Mouse (Mus musculus) limb, embryonic 12.5 days (tissue): ENCODE results near the gene Speer4e. TPM values are rescaled to one million over a fixed set of nuclear protein-coding genes. Genes with fewer than 3 reads are reported as not detected.
"Not testable (repeated sequence)": the region's sequence is repeated elsewhere in the genome, so short reads cannot be mapped to it uniquely, and the experiment has no call there.

Source experiments
- ATAC-seq: fragments of 200-750 bp; cut with Nextera tagmentation; 2 replicates; pipeline ENCODE4 v1.8.0; 2017; ENCODE audit warnings: low read depth, moderate TSS enrichment; ENCODE audit not compliant: insufficient number of reproducible peaks, insufficient read depth, low FRiP score, low TSS enrichment
- H3K27ac ChIP-seq: fragments of 300-500 bp; sonication (generic); 2 replicates; pipeline ENCODE4 v1.5.1; 2016; ENCODE audit warnings: mild to moderate bottlenecking, moderate library complexity
- H3K27me3 ChIP-seq: fragments of 300-500 bp; sonication (generic); 2 replicates; pipeline ENCODE4 v1.6.1; 2016; ENCODE audit warnings: mild to moderate bottlenecking, moderate library complexity
- H3K36me3 ChIP-seq: fragments of 300-500 bp; sonication (generic); 2 replicates; pipeline ENCODE4 v1.6.1; 2016; ENCODE audit warnings: mild to moderate bottlenecking, moderate library complexity
- H3K4me1 ChIP-seq: fragments of 300-500 bp; sonication (generic); replicated peaks from 2 replicates; pipeline ENCODE4 v1.6.1; 2016
- H3K4me2 ChIP-seq: fragments of 300-500 bp; sonication (generic); 2 replicates; pipeline ENCODE4 v1.6.1; 2016; ENCODE audit warnings: mild to moderate bottlenecking, moderate library complexity
- H3K4me3 ChIP-seq: fragments of 300-500 bp; sonication (generic); replicated peaks from 2 replicates; pipeline ENCODE4 v1.5.1; 2016; ENCODE audit warnings: mild to moderate bottlenecking
- H3K9ac ChIP-seq: fragments of 300-500 bp; sonication (generic); replicated peaks from 2 replicates; pipeline ENCODE4 v1.6.1; 2016; ENCODE audit warnings: mild to moderate bottlenecking, moderate library complexity
- H3K9me3 ChIP-seq: fragments of 300-500 bp; sonication (generic); 2 replicates; pipeline ENCODE4 v1.6.1; 2016; ENCODE audit warnings: mild to moderate bottlenecking, moderate library complexity
- WGBS: fragments of 180-500 bp; shearing (Covaris S2); methylation state at CpG from one replicate; pipeline ENCODE4 v1.1.7; 2016; 5-methylcytosine and 5-hydroxymethylcytosine counted together
- polyA plus RNA-seq: library from polyadenylated mRNA; unstranded; fragments of >200 nt; fragmentation: Nextera tagmentation; extraction: Ambion mirVana; gene quantifications from 2 replicates; pipeline ENCODE4 v1.2.1, GENCODE M21; 2016

The Speer4e gene
- polyA plus RNA-seq, 1 experiment from 2014 or later: not detected

GRCm38 (mm10) chr5:14951822-14952221 lies 13.6 kb upstream of the Speer4e start:
- not testable (repeated sequence) for H3K36me3 ChIP-seq, H3K27ac ChIP-seq, H3K27me3 ChIP-seq, H3K9ac ChIP-seq, H3K4me2 ChIP-seq, H3K4me3 ChIP-seq, H3K4me1 ChIP-seq
- 70% methylated on average over 7 of the region's 7 CpGs for WGBS
- H3K9me3 ChIP-seq: peaks cover 29% of the 10 kb centered on the region
- 0 out of 2 replicates have a peak, but pooled peaks have one; percentile 31 for ATAC-seq

GRCm38 (mm10) chr5:14947482-14948198 lies 9.4 kb upstream of the Speer4e start:
- H3K27me3 ChIP-seq, H3K4me3 ChIP-seq, H3K9ac ChIP-seq, H3K36me3 ChIP-seq, H3K27ac ChIP-seq, H3K4me1 ChIP-seq, H3K4me2 ChIP-seq, ATAC-seq: not testable (repeated sequence)
- H3K9me3 ChIP-seq: peaks cover 24% of the 10 kb centered on the region
- 58% methylated on average over 4 of the region's 4 CpGs for WGBS

GRCm38 (mm10) chr5:14945524-14945923 lies 7.3 kb upstream of the Speer4e start:
- not testable (repeated sequence) for H3K9ac ChIP-seq, ATAC-seq
- WGBS: 62% methylated on average over 4 of the region's 4 CpGs

DNA sequence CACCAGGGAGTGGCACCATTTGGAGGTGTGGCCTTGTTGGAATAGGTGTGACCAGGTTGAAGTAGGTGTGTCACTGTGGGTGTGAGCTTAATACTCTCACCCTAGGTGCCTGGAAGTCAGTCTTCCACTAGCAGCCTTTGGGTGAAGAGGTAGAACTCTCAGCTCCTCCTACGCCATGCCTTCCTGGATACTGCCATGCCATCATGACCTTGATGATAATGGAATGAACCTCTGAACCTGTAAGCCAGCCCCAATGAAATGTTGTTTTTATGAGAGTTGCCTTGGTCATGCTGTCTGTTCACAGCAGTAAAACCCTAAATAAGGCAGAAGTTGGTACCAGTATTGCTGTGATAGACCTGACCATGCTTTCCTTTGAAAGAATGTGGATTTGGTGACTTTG lies 2.8 kb upstream of the Speer4e start:
- not testable (repeated sequence) for H3K9ac ChIP-seq, H3K27ac ChIP-seq, ATAC-seq, H3K27me3 ChIP-seq, H3K4me3 ChIP-seq, H3K4me1 ChIP-seq, H3K4me2 ChIP-seq, H3K36me3 ChIP-seq
- H3K9me3 ChIP-seq: 0 out of 2 replicates have a peak, but pooled peaks cover 13% of the 10 kb centered on the region
- 86% methylated on average over 1 of the region's 1 CpGs for WGBS

More at GRCm38 (mm10) chr5:14945524-14945923, 7.3 kb upstream of the Speer4e start:
- H3K27ac ChIP-seq, H3K4me3 ChIP-seq, H3K27me3 ChIP-seq, H3K4me2 ChIP-seq, H3K4me1 ChIP-seq, H3K36me3 ChIP-seq: not testable (repeated sequence)
- peaks cover 23% of the 10 kb centered on the region for H3K9me3 ChIP-seq

DNA sequence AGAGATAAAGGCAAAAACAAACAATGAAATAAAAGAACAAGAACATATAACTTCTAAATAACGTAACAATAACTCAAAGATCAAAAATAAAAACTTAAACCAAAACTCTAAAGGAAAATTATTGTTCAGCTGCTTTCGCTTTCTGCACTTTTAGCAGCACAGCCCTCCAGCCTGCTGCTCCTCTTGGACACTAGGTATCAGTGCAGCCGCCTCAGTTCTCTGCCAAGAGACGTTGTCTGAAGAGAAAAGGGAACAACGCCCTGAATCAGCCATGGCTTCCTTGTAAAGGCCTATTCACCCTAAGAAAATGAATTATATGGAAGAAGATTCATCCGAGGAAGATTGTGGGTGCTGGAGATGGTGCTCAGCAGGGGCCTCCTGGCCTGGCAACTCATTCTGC lies 4.5 kb downstream of the Speer4e start:
- not testable (repeated sequence) for H3K27ac ChIP-seq, H3K9ac ChIP-seq, ATAC-seq, H3K4me3 ChIP-seq, H3K9me3 ChIP-seq, H3K27me3 ChIP-seq, H3K4me1 ChIP-seq, H3K36me3 ChIP-seq, H3K4me2 ChIP-seq
- WGBS: 77% methylated on average over 5 of the region's 6 CpGs

DNA sequence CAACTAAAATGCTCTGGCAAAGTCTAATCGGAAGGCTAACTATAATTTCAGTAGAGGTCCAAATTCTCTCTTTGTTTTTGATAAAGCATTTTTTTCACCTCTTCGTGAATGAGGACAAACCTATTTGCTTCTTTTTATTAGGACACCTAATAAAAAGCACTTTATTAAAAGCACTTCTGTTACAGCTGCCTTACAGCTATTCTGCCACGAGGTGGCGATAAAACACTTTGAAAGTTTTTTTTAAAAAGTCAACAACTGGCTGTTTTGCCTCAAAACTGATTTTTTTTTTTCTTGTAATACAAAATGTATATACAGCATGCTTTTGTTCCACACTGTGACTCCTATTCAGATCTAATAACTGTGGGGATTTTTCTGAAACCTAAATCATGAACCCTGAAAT lies 11.2 kb downstream of the Speer4e start:
- not testable (repeated sequence) for H3K4me1 ChIP-seq, H3K4me3 ChIP-seq, H3K27me3 ChIP-seq, H3K27ac ChIP-seq, H3K36me3 ChIP-seq, ATAC-seq, H3K9me3 ChIP-seq, H3K4me2 ChIP-seq, H3K9ac ChIP-seq
- 28% methylated on average over 4 of the region's 4 CpGs for WGBS

DNA sequence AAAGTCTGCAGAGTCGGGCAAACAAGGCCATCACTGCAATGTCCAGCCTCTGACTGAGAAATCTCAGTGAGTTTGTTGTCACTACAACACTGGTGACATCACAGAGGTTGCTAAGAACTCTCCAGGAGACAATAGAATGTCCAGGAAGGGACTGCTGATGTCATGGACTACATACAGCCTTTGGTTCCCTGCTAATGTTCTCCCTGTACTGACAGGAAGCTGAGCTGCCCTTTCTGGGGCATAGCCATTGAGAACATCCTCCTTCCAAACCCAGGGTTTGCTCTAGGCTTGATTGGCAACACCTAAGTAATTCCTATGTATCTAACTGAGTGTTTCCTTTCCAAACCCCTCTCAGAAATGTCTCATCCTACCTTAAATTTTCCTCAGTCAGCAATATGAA lies 23.4 kb downstream of the Speer4e start, which contains the start of gene Gm9758:
Gene Gm9758, minus strand, starts transcription at position 101 of the 400 bp plus-strand sequence.
- not testable (repeated sequence) for H3K9ac ChIP-seq, H3K4me2 ChIP-seq, H3K4me1 ChIP-seq, H3K4me3 ChIP-seq, ATAC-seq, H3K36me3 ChIP-seq, H3K27ac ChIP-seq, H3K27me3 ChIP-seq, H3K9me3 ChIP-seq
- 51% methylated on average over 1 of the region's 1 CpGs for WGBS

DNA sequence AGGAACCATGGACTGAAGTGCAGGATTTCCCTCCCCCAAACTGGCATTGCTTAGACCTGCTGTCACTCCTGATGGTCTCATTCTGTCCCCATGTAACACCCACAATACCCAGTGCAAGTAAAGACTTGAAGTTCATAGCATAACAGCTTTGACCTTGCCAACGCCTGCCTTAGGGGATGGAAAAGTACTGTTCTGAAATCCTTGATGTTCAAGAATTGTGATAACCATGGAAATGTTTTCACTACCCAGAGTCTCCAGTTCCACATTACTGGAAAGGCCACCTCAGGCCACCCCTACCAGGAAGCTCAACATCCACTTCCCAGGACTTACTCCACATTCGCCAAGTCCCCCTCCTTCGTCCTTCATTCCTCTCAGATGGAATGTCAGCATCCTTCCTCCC lies 23.9 kb downstream of the Speer4e start:
- H3K4me1 ChIP-seq, ATAC-seq, H3K4me2 ChIP-seq, H3K4me3 ChIP-seq, H3K27me3 ChIP-seq, H3K9ac ChIP-seq, H3K9me3 ChIP-seq, H3K36me3 ChIP-seq, H3K27ac ChIP-seq: not testable (repeated sequence)
- 78% methylated on average over 2 of the region's 3 CpGs for WGBS

- 15% methylated on average over 3 of the region's 3 CpGs for WGBS
- H3K4me1 ChIP-seq, H3K9ac ChIP-seq, H3K27ac ChIP-seq, H3K4me2 ChIP-seq, H3K27me3 ChIP-seq, ATAC-seq, H3K36me3 ChIP-seq, H3K4me3 ChIP-seq: not testable (repeated sequence)
- H3K9me3 ChIP-seq: peaks cover 11% of the 10 kb centered on the region; the same call in 1 of the 2 replicates
Observed at GRCm38 (mm10) chr5:14903539-14903938, 34.7 kb downstream of the Speer4e start.

GRCm38 (mm10) chr5:14892242-14892641 lies 46.0 kb downstream of the Speer4e start:
- H3K36me3 ChIP-seq: no peaks in the 10 kb centered on the region
- no peak overlapping the region for H3K4me3 ChIP-seq
- no peaks in the 10 kb centered on the region for H3K27me3 ChIP-seq
- H3K9me3 ChIP-seq: peaks cover 22% of the 10 kb centered on the region; the same call in 1 of the 2 replicates
- H3K9ac ChIP-seq: no peak overlapping the region
- no peak overlapping the region for H3K27ac ChIP-seq
- no peak for ATAC-seq
- no peak overlapping the region for H3K4me2 ChIP-seq
- H3K4me1 ChIP-seq: no peaks in the 10 kb centered on the region
- WGBS: 78% methylated on average over 3 of the region's 3 CpGs

GRCm38 (mm10) chr5:14885291-14885690 lies 52.9 kb downstream of the Speer4e start:
- 76% methylated on average over 2 of the region's 2 CpGs for WGBS
- not testable (repeated sequence) for H3K27ac ChIP-seq, ATAC-seq, H3K4me1 ChIP-seq, H3K27me3 ChIP-seq, H3K4me2 ChIP-seq, H3K9me3 ChIP-seq, H3K9ac ChIP-seq, H3K36me3 ChIP-seq, H3K4me3 ChIP-seq
